Mouse (Mus musculus): ENCODE measurements around the gene Mpp4. TPM values are rescaled to one million over a fixed set of nuclear protein-coding genes. Genes with fewer than 3 reads are reported as not detected.

Gene Mpp4
- polyA plus RNA-seq (2012; ENCODE audit: low replicate concordance): 0.08 and 0.16 TPM in 2 replicates

DNA sequence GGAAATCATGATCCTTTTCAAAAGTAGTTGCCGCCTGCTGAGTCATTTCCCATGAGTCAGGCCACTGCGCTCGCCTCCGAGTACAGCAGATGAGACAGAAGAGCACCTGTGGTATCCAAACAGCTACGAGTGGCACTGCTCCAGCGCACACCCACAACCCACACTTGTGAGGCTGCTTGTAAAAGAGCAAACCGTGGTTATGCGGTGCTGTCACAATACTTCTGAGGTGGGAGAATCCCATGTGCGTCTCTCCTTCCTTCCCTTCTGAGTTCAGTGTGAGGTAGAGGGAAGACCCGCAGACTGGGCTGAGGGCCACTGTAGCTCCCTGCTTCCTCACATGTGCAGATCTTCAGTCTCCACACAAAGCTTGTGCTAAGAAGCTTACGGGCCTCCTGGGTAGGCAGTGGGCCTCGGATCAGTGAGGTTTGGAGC is at the start of gene Mpp4:
Gene Mpp4 (minus strand): TSS at position 360 of the 432 bp plus-strand sequence.

DNA sequence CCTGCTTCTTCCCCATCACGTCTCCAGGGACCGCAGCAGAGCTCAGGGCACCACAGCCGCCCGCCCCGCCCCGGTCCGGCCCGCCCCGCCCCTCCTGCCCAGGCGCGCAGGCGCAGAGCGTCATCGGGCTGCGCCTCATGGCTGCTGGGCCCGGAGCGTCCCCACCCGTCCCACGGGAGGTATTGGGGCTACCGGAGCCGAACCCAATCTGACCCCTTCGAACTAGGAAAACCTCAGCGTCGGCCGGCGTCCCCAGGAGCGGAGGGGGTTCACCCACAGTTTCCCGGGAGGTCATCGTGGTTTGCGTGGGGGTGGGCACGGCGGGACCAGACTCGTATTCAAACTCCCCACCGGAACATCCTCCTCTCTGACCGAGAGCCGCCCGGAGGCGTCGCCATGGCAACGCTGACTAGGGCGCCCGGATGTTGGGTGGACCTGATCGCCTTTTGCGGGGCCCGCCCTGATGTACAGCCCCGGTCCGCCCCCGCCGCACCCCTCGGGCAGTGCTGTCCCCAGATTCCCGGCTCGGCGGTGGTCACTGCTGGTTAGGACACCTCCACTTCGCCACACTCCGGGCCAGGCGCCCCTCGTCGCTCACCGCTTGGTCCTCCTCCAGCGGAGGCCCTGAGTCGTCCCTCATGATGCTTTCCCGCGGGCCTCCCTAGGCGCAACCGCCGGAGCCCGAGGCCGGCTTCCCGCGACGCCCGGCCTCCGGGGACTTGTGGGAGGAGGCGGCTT is 43.3 kb downstream of the Mpp4 start, which contains the start of gene Tmem237:
Gene Tmem237 (minus strand): TSS at position 689 of the 738 bp plus-strand sequence.

DNA sequence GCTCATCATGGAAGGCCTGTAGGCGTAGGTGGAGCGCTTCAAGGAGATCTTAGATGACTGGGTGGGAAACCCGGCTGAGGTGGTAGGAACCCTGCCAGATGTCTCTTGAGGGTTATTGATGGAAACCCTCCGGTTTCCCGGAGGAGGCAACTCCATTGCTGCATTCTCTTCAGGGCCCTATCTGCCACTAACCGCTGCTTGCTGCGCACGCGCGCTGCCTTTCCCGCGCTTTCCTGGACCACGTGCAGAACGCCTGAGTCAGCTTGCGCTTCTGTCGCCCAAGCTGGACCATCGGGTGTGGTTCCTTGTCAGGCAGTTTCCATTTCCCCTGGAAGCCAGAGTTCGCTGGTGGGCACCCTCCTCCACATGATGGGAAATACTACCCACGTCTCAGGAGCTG is 68.5 kb downstream of the Mpp4 start, which contains the start of gene C2cd6:
Gene C2cd6 (minus strand): TSS at position 196 of the 400 bp plus-strand sequence.

Other genes with a start within 250 kb of the Mpp4 start
- 53.6 and 202 TPM in 2 replicates for gene Trak2, start 190.0 kb downstream of the Mpp4 start, polyA plus RNA-seq (2012; ENCODE audit: low replicate concordance)
- 7.4 and 8.3 TPM in 2 replicates for gene Stradb, start 189.9 kb downstream of the Mpp4 start, polyA plus RNA-seq (2012; ENCODE audit: low replicate concordance)
- gene C2cd6, start 68.5 kb downstream of the Mpp4 start, polyA plus RNA-seq (2012; ENCODE audit: low replicate concordance): not detected in 2 replicates
- gene Tmem237, start 43.0 kb downstream of the Mpp4 start, polyA plus RNA-seq (2012; ENCODE audit: low replicate concordance): 0.51 and 1.1 TPM in 2 replicates
- gene Als2, start 73.8 kb upstream of the Mpp4 start, polyA plus RNA-seq (2012; ENCODE audit: low replicate concordance): 1.5 and 1.7 TPM in 2 replicates
- not detected in 2 replicates for gene Cdk15, start 93.5 kb upstream of the Mpp4 start, polyA plus RNA-seq (2012; ENCODE audit: low replicate concordance)